Mouse (Mus musculus): Measurements from ENCODE around the gene Thoc6.

DNA sequence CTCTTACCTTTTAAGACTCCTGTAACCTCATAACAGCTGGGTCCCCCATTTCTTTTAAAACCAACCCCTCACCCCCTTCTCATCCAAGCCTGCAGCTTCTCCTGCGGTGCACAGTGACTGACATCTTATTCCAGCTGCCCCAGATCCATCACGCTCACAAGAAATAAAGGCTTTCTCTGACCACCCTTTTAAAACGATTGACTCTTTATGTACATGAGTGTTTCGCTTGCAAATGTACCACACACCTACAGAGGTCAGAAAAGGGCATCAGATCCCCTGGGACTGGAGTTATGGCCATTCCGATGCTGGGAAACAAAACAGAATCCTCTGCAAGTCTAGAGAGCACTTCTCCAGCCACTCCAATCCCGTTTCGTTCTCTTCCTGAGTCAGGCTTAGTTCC lies 45.9 kb downstream of the Thoc6 start:
- TF ChIP-seq FLI1 (IDR thresholded peaks at IDR 0.05; ENCODE audit: low read length) (no peak), GATA1 (IDR thresholded peaks at IDR 0.05; ENCODE audit: borderline replicate concordance, low read length) (no peak)

Data from megakaryocyte, embryonic 14.5 days (primary cell).